Mouse (Mus musculus) C2C12 (cell line): ENCODE measurements around the gene Fxyd4.

Source experiments
- CTCF ChIP-seq: IDR thresholded peaks from one replicate; pipeline ENCODE4 v1.5.1; 2011; ENCODE audit not compliant: control insufficient read depth, insufficient read depth, insufficient read length
- FOSL1 ChIP-seq: IDR thresholded peaks from one replicate; pipeline ENCODE4 v1.8.0; 2011; ENCODE audit warnings: mild to moderate bottlenecking, low read length; ENCODE audit not compliant: poor library complexity, insufficient read depth, severe bottlenecking
- MAX ChIP-seq: IDR thresholded peaks from one replicate; pipeline ENCODE4 v1.6.1; 2011; ENCODE audit warnings: mild to moderate bottlenecking, control low read depth

DNA sequence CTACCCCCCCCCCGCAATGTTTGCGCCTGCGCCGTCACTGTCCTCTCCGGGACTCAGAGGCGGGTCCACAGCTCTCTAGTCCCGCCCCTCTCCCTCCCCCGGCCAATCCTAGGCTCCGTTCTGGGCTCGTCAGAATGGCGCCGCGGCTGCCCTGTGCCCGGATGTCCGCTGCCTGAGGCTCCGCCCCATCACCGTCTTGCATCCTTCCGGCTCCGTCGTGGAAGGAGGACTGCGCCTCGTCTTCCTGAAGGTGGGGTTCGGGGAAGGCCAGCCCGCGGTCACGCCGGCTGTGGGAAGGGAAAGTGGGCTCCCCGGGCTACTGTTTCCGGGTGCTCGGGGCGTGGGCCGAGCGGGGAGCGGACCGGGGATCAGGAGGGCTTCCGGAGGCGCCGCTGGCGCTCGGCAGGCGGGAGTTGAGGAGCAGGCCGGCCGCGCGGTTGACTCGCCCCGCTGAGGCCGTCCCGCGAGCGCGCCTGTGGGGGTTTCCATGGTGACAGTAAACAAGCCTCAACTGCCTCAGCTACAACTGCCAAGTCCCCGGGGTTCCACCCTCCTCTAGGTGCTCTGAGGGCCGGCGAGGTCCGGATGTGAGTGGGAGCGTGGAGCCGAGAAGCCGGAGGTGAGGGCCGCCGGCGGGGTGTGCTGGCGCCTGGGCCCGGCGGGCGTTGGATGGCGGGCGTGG is 30.8 kb downstream of the Fxyd4 start:
- TF ChIP-seq FOSL1 (no peak), CTCF (no peak), MAX (peak; percentile 40)
